ENCODE assay signal across 10 mouse cellular contexts in the genomic region with DNA sequence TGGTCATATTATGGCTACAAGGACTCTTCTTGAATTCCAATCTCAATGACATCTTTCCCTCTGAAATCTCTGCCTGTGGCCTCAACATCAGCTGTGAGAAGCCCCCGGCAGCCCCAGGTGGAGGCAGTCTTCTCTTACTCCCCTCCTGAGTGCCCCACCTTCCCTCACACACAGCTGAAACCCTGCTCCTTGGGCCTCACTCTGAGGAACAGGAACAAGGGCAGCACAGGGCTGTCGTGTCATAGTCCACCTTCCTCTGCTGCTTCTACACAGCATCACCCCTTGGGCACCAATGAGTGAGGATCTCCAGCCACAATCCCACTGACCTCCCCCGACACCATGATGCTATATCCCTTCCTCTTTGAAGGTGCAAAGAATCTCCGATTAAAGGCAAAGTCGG. TPM values are rescaled to one million over a fixed set of nuclear protein-coding genes. Genes with fewer than 3 reads are reported as not detected.
DNase-seq lines count a peak whose midpoint lies in the region; ATAC-seq lines count a peak whose summit lies in the region.
"Had no signal": no experiment of that assay in that cellular context is flagged by ENCODE, and none has a peak within 500 bp of the region (broad histone marks: within the 10 kb centered on the region; RNA-seq: fewer than 3 reads in every experiment).

No protein-coding gene starts in this region.

- no peak overlapping the region for H3K9ac ChIP-seq in heart, embryonic 11.5 days (ENCODE audit: low read depth, low read length)
- H3K9ac ChIP-seq in lung, embryonic 16.5 days (ENCODE audit: low read length) = no peak overlapping the region
- no peak overlapping the region for H3K9ac ChIP-seq in liver, embryonic 12.5 days

- H3K4me1 ChIP-seq in heart, embryonic 10.5 days = peaks cover 68% of the 10 kb centered on the region
- H3K4me1 ChIP-seq in heart, embryonic 11.5 days (ENCODE audit: control insufficient read depth, insufficient read depth, low read length) = peaks cover 43% of the 10 kb centered on the region
- peaks cover 22% of the 10 kb centered on the region for H3K4me1 ChIP-seq in lung, embryonic 16.5 days (replicated peaks; ENCODE audit: control insufficient read depth, insufficient read depth, low read length)
- peaks cover 43% of the 10 kb centered on the region for H3K4me1 ChIP-seq in liver, embryonic 12.5 days

- no peaks in the 10 kb centered on the region for H3K9me3 ChIP-seq in heart, embryonic 10.5 days
- no peaks in the 10 kb centered on the region for H3K9me3 ChIP-seq in heart, embryonic 11.5 days (replicated peaks; ENCODE audit: control insufficient read depth, low read length)
- no peaks in the 10 kb centered on the region for H3K9me3 ChIP-seq in lung, embryonic 16.5 days (ENCODE audit: control insufficient read depth, low read length)
- no peaks in the 10 kb centered on the region for H3K9me3 ChIP-seq in liver, embryonic 12.5 days (replicated peaks)
- H3K9me3 ChIP-seq: midbrain, embryonic 10.5 days had no signal

- 0 out of 2 replicates have a peak overlapping the region, but pooled peaks have one; percentile 32 for H3K4me3 ChIP-seq in heart, embryonic 10.5 days
- no peak overlapping the region for H3K4me3 ChIP-seq in heart, embryonic 11.5 days (ENCODE audit: low read depth, low read length)
- H3K4me3 ChIP-seq in lung, embryonic 16.5 days (ENCODE audit: low read length) = no peak overlapping the region
- no peak overlapping the region for H3K4me3 ChIP-seq in liver, embryonic 12.5 days
- H3K4me3 ChIP-seq: midbrain, embryonic 10.5 days had no signal

- no peak for DNase-seq in heart, embryonic 10.5 days (ENCODE audit: low spot score)
- DNase-seq in lung, postnatal 10 days = no peak
- DNase-seq in thymus, postnatal 0 days (ENCODE audit: low spot score) = peak; percentile 44
- no peak for DNase-seq in layer of hippocampus, postnatal 36 days
- no peak for DNase-seq in right cerebral cortex, postnatal 36 days (ENCODE audit: low spot score in 2 of 2)
- DNase-seq: kidney, postnatal 4 days had no signal

- H3K27ac ChIP-seq in heart, embryonic 10.5 days = peak overlapping the region; percentile 83
- no peak overlapping the region for H3K27ac ChIP-seq in heart, embryonic 11.5 days (ENCODE audit: low read depth, low read length)
- peak overlapping the region; percentile 60; the same call in 1 of the 2 replicates for H3K27ac ChIP-seq in lung, embryonic 16.5 days (ENCODE audit: low read length)
- H3K27ac ChIP-seq in liver, embryonic 12.5 days = peak overlapping the region; percentile 17; the same call in 1 of the 2 replicates

- WGBS in heart, embryonic 10.5 days = 79% methylated on average over 5 of the region's 5 CpGs
- 80% methylated on average over 5 of the region's 5 CpGs for whole genome bisulfite sequencing in heart, embryonic 11.5 days (ENCODE audit: insufficient replicate concordance)
- 71% methylated on average over 5 of the region's 5 CpGs for WGBS in lung, embryonic 16.5 days
- WGBS in liver, embryonic 12.5 days (ENCODE audit: insufficient replicate concordance) = 56% methylated on average over 5 of the region's 5 CpGs

- ATAC-seq in heart, embryonic 11.5 days (replicated peaks; ENCODE audit: insufficient number of reproducible peaks, low FRiP score, low TSS enrichment) = no peak
- ATAC-seq in lung, embryonic 16.5 days (ENCODE audit: low read depth) = no peak
- ATAC-seq in liver, embryonic 12.5 days = no peak

- H3K36me3 ChIP-seq in heart, embryonic 10.5 days = peaks cover 90% of the 10 kb centered on the region
- peaks cover 15% of the 10 kb centered on the region; the same call in 1 of the 2 replicates for H3K36me3 ChIP-seq in heart, embryonic 11.5 days (ENCODE audit: control insufficient read depth, insufficient read depth, low read length)
- peaks cover 5% of the 10 kb centered on the region for H3K36me3 ChIP-seq in lung, embryonic 16.5 days (ENCODE audit: control insufficient read depth, insufficient read depth, low read length)
- peaks cover 82% of the 10 kb centered on the region for H3K36me3 ChIP-seq in liver, embryonic 12.5 days

- no peak overlapping the region for H3K4me2 ChIP-seq in heart, embryonic 11.5 days
- no peak overlapping the region for H3K4me2 ChIP-seq in lung, embryonic 16.5 days (ENCODE audit: low read depth, low read length)
- H3K4me2 ChIP-seq in liver, embryonic 12.5 days = no peak overlapping the region; the same call in 1 of the 2 replicates

- H3K27me3 ChIP-seq in heart, embryonic 10.5 days (ENCODE audit: insufficient read depth, poor library complexity, severe bottlenecking) = no peaks in the 10 kb centered on the region
- H3K27me3 ChIP-seq in heart, embryonic 11.5 days (ENCODE audit: control insufficient read depth, insufficient read depth, low read length) = no peaks in the 10 kb centered on the region
- H3K27me3 ChIP-seq in lung, embryonic 16.5 days (ENCODE audit: control insufficient read depth, insufficient read depth, low read depth, low read length) = no peaks in the 10 kb centered on the region
- H3K27me3 ChIP-seq in liver, embryonic 12.5 days (replicated peaks) = no peaks in the 10 kb centered on the region

RNA-seq across cellular contexts. Expression of a gene that starts 7.9 kb away (rescaled TPM):
- polyA plus RNA-seq in heart, embryonic 10.5 days (2016; fragmentation: Nextera tagmentation; extraction: Ambion mirVana) = 60.6 and 65.3 TPM in 2 replicates
- 61.8 and 65.6 TPM in 2 replicates for polyA plus RNA-seq in heart, embryonic 11.5 days (2014; fragmentation: Nextera tagmentation; extraction: Ambion mirVana)
- 33.7 and 37.0 TPM in 2 replicates for polyA plus RNA-seq in lung, embryonic 16.5 days (2015; fragmentation: Nextera tagmentation; extraction: Ambion mirVana)
- 13.2 and 15.6 TPM in 2 replicates for polyA plus RNA-seq in liver, embryonic 12.5 days (2016; fragmentation: Nextera tagmentation; extraction: Ambion mirVana)
- polyA plus RNA-seq in thymus, postnatal 0 days (2015; fragmentation: Nextera tagmentation; extraction: Ambion mirVana) = 53.2 and 56.4 TPM in 2 replicates
- total RNA-seq in layer of hippocampus, postnatal 36 days (2021) = 100 to 1,000 TPM; 187 to 199 TPM

RNA-seq across cellular contexts. Expression of a gene that starts 50.4 kb away (rescaled TPM):
- 0.23 and 0.30 TPM in 2 replicates for polyA plus RNA-seq in heart, embryonic 10.5 days (2016; fragmentation: Nextera tagmentation; extraction: Ambion mirVana)
- polyA plus RNA-seq in heart, embryonic 11.5 days (2014; fragmentation: Nextera tagmentation; extraction: Ambion mirVana) = 0.37 and 0.66 TPM in 2 replicates
- 1.8 and 2.1 TPM in 2 replicates for polyA plus RNA-seq in lung, embryonic 16.5 days (2015; fragmentation: Nextera tagmentation; extraction: Ambion mirVana)
- 0.49 TPM in 2 replicates for polyA plus RNA-seq in liver, embryonic 12.5 days (2016; fragmentation: Nextera tagmentation; extraction: Ambion mirVana)
- 3.5 and 3.7 TPM in 2 replicates for polyA plus RNA-seq in thymus, postnatal 0 days (2015; fragmentation: Nextera tagmentation; extraction: Ambion mirVana)
- total RNA-seq in layer of hippocampus, postnatal 36 days (2021) = 1 to 10 TPM; 4.2 to 4.3 TPM

RNA-seq across cellular contexts. Expression of a gene that starts 51.7 kb away (rescaled TPM):
- polyA plus RNA-seq in heart, embryonic 10.5 days (2016; fragmentation: Nextera tagmentation; extraction: Ambion mirVana) = 17.5 and 19.7 TPM in 2 replicates
- polyA plus RNA-seq in heart, embryonic 11.5 days (2014; fragmentation: Nextera tagmentation; extraction: Ambion mirVana) = 18.7 and 19.1 TPM in 2 replicates
- polyA plus RNA-seq in lung, embryonic 16.5 days (2015; fragmentation: Nextera tagmentation; extraction: Ambion mirVana) = 26.6 and 29.9 TPM in 2 replicates
- polyA plus RNA-seq in liver, embryonic 12.5 days (2016; fragmentation: Nextera tagmentation; extraction: Ambion mirVana) = 22.4 and 24.9 TPM in 2 replicates
- polyA plus RNA-seq in thymus, postnatal 0 days (2015; fragmentation: Nextera tagmentation; extraction: Ambion mirVana) = 9.2 and 9.8 TPM in 2 replicates
- 10 to 100 TPM; 16.5 to 16.9 TPM for total RNA-seq in layer of hippocampus, postnatal 36 days (2021)
